Mouse (Mus musculus): ENCODE measurements around the gene Ccdc34.

Gene Ccdc34

DNA sequence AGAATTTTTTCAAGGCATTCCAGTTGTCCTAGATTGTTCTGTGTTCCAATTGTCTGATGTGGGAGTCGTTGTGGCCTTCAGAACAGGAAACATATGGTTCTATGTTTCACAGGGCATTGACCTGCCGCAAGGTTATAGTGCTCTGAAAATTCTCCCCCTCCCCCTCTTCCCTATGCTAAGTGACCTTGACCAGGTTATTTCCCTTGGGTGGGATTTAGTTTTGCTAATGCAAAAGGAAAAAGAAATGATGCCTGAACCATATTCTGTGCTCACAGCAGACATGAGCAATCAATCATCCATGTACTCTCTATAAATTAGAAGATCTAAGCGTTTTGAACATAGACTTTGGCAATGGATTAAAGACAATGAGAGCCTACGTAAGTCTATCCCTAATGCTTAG is 186.6 kb downstream of the Ccdc34 start:
- DNase-seq (ENCODE audit: extremely low read depth, insufficient read length, low spot score), result no peak

DNA sequence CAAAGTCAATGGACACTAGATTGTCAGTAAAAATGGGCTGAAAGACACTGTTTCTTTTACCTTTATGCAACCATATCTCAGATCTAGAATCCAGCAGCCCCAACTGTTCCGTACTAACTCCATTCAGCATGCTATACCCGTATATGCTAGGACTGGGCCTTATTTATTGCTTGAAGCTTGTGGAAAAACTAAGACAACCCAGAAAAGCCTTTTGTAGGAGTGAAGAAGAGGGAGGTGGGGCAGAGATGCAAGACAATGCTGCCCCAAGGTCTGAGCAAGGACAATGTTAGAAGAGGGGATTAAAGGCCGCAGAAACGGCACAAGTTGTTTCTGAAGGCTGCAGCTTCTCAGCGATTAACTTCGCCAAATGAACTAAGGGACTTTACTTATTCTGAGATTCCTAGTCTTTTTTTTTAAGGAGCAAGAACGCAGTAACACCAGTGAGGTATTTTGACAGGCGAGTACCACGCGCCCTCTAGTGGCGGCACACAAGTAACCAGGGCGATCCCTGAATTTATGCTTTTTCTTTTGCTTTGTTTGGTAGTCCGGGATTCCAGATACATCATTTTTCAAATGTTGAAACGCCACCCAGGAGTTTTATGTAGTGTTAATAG is 187.2 kb downstream of the Ccdc34 start:
- no peak for DNase-seq (ENCODE audit: extremely low read depth, insufficient read length, low spot score)

DNA sequence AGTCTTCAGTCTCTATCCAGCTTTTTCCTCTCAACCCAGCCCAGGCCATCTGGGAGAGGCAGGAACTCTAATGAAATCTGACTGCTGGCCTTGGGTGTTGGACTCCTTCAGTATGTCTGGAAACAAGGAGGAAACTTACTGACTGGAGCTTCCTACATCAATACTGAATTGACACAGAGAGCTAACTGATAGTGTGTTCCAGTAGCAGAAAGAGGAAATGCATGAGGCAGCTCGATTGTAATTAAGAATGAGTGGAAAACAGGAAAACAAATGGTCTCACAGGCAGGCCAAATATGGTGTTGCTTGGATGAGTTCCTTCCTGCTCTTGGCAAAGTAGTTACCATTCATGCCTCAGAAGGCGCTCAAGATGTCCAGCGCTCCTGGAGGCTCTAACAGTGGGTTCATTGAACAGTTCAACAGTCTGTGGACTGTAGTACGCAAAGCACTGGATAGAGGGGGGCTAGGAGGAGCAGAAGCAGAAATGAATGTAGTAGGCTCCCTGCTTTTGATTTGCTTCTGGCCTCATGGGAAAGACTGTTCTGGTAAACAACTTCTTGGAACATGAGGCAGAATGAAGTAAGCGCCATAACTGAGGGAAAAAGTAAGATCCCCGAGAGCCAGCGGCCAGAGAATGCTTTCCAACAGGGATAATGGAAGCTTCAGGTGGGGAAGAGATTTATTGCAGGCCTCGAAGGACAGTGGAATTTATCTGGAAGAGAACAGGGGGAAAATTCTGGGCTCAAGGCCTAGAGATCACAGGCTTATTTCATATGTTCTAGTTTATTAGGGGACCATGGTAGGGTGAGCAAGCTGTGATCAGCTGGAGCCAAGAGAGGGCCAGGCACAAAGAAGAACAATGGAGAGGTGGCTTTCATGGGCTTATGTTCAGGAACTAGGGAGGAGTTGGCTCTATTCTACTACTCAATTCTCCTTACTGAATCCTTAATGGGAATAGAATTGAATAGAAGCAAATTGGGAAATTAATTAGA is 193.2 kb downstream of the Ccdc34 start:
- DNase-seq (ENCODE audit: extremely low read depth, insufficient read length, low spot score), result no peak

- no peak for DNase-seq (ENCODE audit: extremely low read depth, insufficient read length, low spot score)
These were observed 196.7 kb downstream of the Ccdc34 start for GRCm38 (mm10) chr2:110214278-110214677.

DNA sequence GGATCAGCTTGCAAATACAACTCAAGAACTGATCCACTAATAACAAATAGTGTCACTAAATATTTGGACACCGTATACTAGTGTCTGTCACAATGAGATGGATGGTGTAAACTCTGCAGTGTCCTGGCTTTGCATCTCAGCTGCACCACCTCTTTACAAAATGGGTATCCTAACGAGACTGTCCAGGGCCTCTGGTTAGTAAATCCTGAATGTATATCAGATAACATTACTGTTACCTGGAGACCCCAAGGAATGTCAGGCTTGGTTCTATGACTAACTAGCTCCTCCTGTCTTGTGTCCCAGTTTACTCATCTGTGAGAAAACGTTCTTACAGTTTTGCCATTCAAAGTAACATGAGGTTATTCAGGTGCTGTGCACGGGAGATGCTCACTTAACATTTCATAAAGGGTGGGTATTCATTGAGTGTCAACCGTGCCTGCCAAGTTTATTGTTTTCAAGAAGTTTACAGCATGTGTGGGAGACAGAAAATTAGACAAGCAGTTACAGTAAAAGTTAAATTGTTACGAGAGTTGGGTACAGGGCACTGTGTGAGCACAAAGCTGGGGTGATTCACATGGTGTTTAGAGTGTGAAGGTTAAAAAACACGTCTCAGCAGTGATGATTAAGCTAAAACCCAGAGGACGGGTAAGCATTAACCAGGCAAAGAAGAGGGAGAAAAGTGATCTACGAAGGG is 197.5 kb downstream of the Ccdc34 start:
- DNase-seq (ENCODE audit: extremely low read depth, insufficient read length, low spot score), result no peak

DNA sequence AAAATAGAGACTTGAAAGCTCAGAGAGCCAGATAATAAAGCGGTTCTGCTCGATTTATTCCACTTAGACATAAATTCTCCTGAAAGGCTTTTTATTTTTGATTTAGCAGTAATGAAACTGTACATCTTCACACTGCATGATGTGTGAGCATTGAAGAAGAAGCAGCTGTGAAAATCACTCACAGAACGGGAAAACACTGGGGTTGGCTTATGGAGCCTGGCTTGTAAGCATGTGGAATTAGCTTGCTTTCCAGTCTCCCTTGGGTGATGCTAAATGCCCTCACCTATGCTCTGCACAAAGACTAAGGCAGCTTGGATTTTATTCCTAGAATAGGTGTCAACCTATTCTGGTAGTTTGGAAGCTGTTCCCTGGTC is 198.1 kb downstream of the Ccdc34 start:
- DNase-seq (ENCODE audit: extremely low read depth, insufficient read length, low spot score), result no peak

- DNase-seq (ENCODE audit: extremely low read depth, insufficient read length, low spot score), result no peak
These were observed 202.9 kb downstream of the Ccdc34 start for GRCm38 (mm10) chr2:110220492-110220891.

GRCm38 (mm10) chr2:110222793-110223192 is 205.2 kb downstream of the Ccdc34 start:
- no peak for DNase-seq (ENCODE audit: extremely low read depth, insufficient read length, low spot score)

Measured in 3134 (cell line).